Mouse (Mus musculus): ENCODE measurements around the gene Kcnip1.

Kcnip1 gene

GRCm38 (mm10) chr11:33752431-33752873 lies 240.5 kb downstream of the Kcnip1 start:
- no peak for DNase-seq (ENCODE audit: low spot score)

GRCm38 (mm10) chr11:33751503-33751902 lies 241.4 kb downstream of the Kcnip1 start:
- no peak for DNase-seq (ENCODE audit: low spot score)

GRCm38 (mm10) chr11:33749979-33750378 lies 243.0 kb downstream of the Kcnip1 start:
- no peak for DNase-seq (ENCODE audit: low spot score)

GRCm38 (mm10) chr11:33749408-33749807 lies 243.5 kb downstream of the Kcnip1 start:
- no peak for DNase-seq (ENCODE audit: low spot score)

- no peak for DNase-seq (ENCODE audit: low spot score)
Observed at GRCm38 (mm10) chr11:33748754-33749153, 244.2 kb downstream of the Kcnip1 start.

- no peak for DNase-seq (ENCODE audit: low spot score)
Observed at GRCm38 (mm10) chr11:33747402-33747955, 245.5 kb downstream of the Kcnip1 start.

GRCm38 (mm10) chr11:33746402-33746801 lies 246.6 kb downstream of the Kcnip1 start:
- no peak for DNase-seq (ENCODE audit: low spot score)

GRCm38 (mm10) chr11:33745821-33746329 lies 247.1 kb downstream of the Kcnip1 start:
- no peak for DNase-seq (ENCODE audit: low spot score)

- DNase-seq (ENCODE audit: low spot score) = no peak
Observed at GRCm38 (mm10) chr11:33744429-33744828, 248.5 kb downstream of the Kcnip1 start.

GRCm38 (mm10) chr11:33740187-33740586 lies 252.8 kb downstream of the Kcnip1 start:
- DNase-seq (ENCODE audit: low spot score) = no peak

GRCm38 (mm10) chr11:33736426-33736825 lies 256.5 kb downstream of the Kcnip1 start:
- no peak for DNase-seq (ENCODE audit: low spot score)

- DNase-seq (ENCODE audit: low spot score) = peak; percentile 24
Observed at GRCm38 (mm10) chr11:33733269-33733668, 259.7 kb downstream of the Kcnip1 start.

GRCm38 (mm10) chr11:33732358-33732757 lies 260.6 kb downstream of the Kcnip1 start:
- DNase-seq (ENCODE audit: low spot score) = no peak

- peak; percentile 55 for DNase-seq (ENCODE audit: low spot score)
Observed at GRCm38 (mm10) chr11:33721297-33721696, 271.7 kb downstream of the Kcnip1 start.

- no peak for DNase-seq (ENCODE audit: low spot score)
Observed at GRCm38 (mm10) chr11:33706777-33707176, 286.2 kb downstream of the Kcnip1 start.

GRCm38 (mm10) chr11:33701958-33702459 lies 290.9 kb downstream of the Kcnip1 start:
- DNase-seq (ENCODE audit: low spot score) = no peak

GRCm38 (mm10) chr11:33701236-33701957 lies 291.6 kb downstream of the Kcnip1 start:
- DNase-seq (ENCODE audit: low spot score) = no peak

- no peak for DNase-seq (ENCODE audit: low spot score)
Observed at GRCm38 (mm10) chr11:33700725-33701124, 292.2 kb downstream of the Kcnip1 start.

- DNase-seq (ENCODE audit: low spot score) = no peak
Observed at GRCm38 (mm10) chr11:33690181-33690580, 302.8 kb downstream of the Kcnip1 start.

- DNase-seq (ENCODE audit: low spot score) = no peak
Observed at GRCm38 (mm10) chr11:33685904-33686303, 307.0 kb downstream of the Kcnip1 start.

- DNase-seq (ENCODE audit: low spot score) = peak; percentile 55
Observed at GRCm38 (mm10) chr11:33680151-33680550, 312.8 kb downstream of the Kcnip1 start.

- no peak for DNase-seq (ENCODE audit: low spot score)
Observed at GRCm38 (mm10) chr11:33670105-33670965, 322.6 kb downstream of the Kcnip1 start.

All from ovary, postnatal 36 days (tissue).